Mouse (Mus musculus) ES-E14 (cell line): ENCODE results near the gene Fgfr1op. TPM values are rescaled to one million over a fixed set of nuclear protein-coding genes. Genes with fewer than 3 reads are reported as not detected.
A peak's percentile ranks its signal among the peaks of the same experiment; 100 is the strongest.

Experiments used
- DNase-seq: peaks from one replicate; pipeline ENCODE4 v3.0.0-alpha.2; 2013; ENCODE audit warnings: low read depth, low spot score
- H3K27ac ChIP-seq: 2 replicates; pipeline ENCODE4 v1.5.1; 2012; ENCODE audit warnings: low read depth, mild to moderate bottlenecking, low read length, moderate library complexity, mixed read lengths; ENCODE audit not compliant: poor library complexity, insufficient read depth, severe bottlenecking
- H3K36me3 ChIP-seq: 2 replicates; pipeline ENCODE4 v1.6.1; 2012; ENCODE audit warnings: mild to moderate bottlenecking, low read length, moderate library complexity, mixed read lengths; ENCODE audit not compliant: control insufficient read depth, poor library complexity, insufficient read depth, severe bottlenecking
- H3K4me1 ChIP-seq, 2 experiments: fragments of 150-350 bp in 1 of 2; sonication (generic) in 1 of 2; 2 replicates each; pipeline ENCODE4 v1.6.1; 2012; ENCODE audit warnings: low read length in 2 of 2, mild to moderate bottlenecking in 1 of 2, mixed read lengths in 1 of 2; ENCODE audit not compliant: control insufficient read depth in 2 of 2, insufficient read depth in 2 of 2, poor library complexity in 1 of 2
- H3K4me3 ChIP-seq, 2 experiments: fragments of 150-350 bp in 1 of 2; sonication (generic) in 1 of 2; 2 replicates each; pipeline ENCODE4 v1.5.1; 2012; ENCODE audit warnings: low read length in 2 of 2, low read depth in 1 of 2, mild to moderate bottlenecking in 1 of 2, mixed read lengths in 1 of 2; ENCODE audit not compliant: insufficient read depth in 1 of 2, poor library complexity in 1 of 2, severe bottlenecking in 1 of 2
- H3K9ac ChIP-seq: 2 replicates; pipeline ENCODE4 v1.6.1; 2012; ENCODE audit warnings: low read depth, mild to moderate bottlenecking, low read length, mixed read lengths; ENCODE audit not compliant: poor library complexity, insufficient read depth, severe bottlenecking
- H3K9me3 ChIP-seq: fragments of 150-350 bp; sonication (generic); 2 replicates; pipeline ENCODE4 v1.6.1; 2012; ENCODE audit warnings: low read depth, mild to moderate bottlenecking, low read length; ENCODE audit not compliant: control insufficient read depth, insufficient read depth
- CHD2 ChIP-seq: IDR thresholded peaks from 2 replicates; pipeline ENCODE4 v1.6.1; 2014; ENCODE audit warnings: mild to moderate bottlenecking, low read depth, low read length, inconsistent platforms
- HCFC1 ChIP-seq: IDR thresholded peaks from 2 replicates; pipeline ENCODE4 v1.6.1; 2012; ENCODE audit warnings: low read length, inconsistent platforms, borderline replicate concordance; ENCODE audit not compliant: insufficient read depth
- MAFK ChIP-seq: IDR thresholded peaks from 2 replicates; pipeline ENCODE4 v1.6.1; 2014; ENCODE audit warnings: mild to moderate bottlenecking, low read depth, low read length, inconsistent platforms; ENCODE audit not compliant: insufficient read depth
- ZC3H11A ChIP-seq: IDR thresholded peaks from 2 replicates; pipeline ENCODE4 v1.6.1; 2012; ENCODE audit warnings: low read depth, mild to moderate bottlenecking, inconsistent platforms, low read length, borderline replicate concordance
- ZNF384 ChIP-seq: IDR thresholded peaks from 2 replicates; pipeline ENCODE4 v1.6.1; 2012; ENCODE audit warnings: low read depth, low read length, inconsistent platforms
- in situ Hi-C, 2 experiments: fragments of 600-800 bp; cut with MboI; formaldehyde crosslinking; loops; one replicate each; pipeline ENCODE4 v1.15.1; 2025; ENCODE audit warnings: low sequenced_read_pairs in 2 of 2, inconsistent platforms in 1 of 2; ENCODE audit not compliant: unreplicated experiment in 2 of 2
- total RNA-seq: library from RNA; depleted of rRNA; stranded (reverse); fragments of 300-350 nt; gene quantifications from 2 replicates; pipeline ENCODE4 v1.2.3, GENCODE M21; 2012

Fgfr1op gene
- total RNA-seq, 1 experiment = 32.8 TPM

DNA sequence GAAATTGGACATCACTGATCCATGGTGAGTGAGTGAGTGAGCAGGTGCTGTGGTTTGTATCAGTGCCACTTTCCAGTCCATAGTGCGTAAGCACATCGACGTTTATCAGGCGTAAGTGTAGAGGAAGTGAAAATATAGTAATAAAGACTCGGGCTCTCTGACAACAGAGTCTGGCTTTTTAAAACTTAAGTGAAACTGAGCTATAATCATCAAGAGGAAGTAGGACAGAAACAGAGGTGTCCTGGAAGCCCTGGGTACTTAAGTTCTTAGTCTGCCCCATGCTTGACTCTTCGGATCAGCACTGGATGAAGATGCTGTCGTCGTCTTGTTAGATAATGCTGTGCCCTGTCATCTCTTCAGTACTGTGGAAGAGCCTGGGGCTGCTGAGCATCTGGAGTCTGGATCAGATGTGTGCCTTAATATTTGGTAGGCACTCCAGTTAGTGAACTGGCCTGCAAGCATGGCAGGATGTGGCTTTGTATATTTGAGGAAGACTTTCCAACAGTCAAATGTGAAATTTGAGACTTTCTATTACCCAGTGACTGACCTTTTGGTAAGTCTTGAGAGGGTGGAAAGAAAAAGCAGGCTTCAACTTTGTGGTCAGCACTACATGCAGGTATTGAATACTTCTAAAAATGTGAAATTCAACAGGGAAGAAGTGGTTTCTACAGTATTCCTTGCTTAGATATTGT lies 30.5 kb downstream of the Fgfr1op start:
- H3K9me3 ChIP-seq = no peaks in the 10 kb centered on the region
- peaks cover 25% of the 10 kb centered on the region for H3K36me3 ChIP-seq
- DNase-seq = no peak
- H3K9ac ChIP-seq = no peak overlapping the region
- in situ Hi-C loops = no loop called here
- no peaks in the 10 kb centered on the region for H3K4me1 ChIP-seq
- no peak overlapping the region for H3K4me3 ChIP-seq
- TF ChIP-seq HCFC1 (no peak), CHD2 (no peak), MAFK (no peak), ZC3H11A (no peak), ZNF384 (no peak)
- no peak overlapping the region for H3K27ac ChIP-seq

DNA sequence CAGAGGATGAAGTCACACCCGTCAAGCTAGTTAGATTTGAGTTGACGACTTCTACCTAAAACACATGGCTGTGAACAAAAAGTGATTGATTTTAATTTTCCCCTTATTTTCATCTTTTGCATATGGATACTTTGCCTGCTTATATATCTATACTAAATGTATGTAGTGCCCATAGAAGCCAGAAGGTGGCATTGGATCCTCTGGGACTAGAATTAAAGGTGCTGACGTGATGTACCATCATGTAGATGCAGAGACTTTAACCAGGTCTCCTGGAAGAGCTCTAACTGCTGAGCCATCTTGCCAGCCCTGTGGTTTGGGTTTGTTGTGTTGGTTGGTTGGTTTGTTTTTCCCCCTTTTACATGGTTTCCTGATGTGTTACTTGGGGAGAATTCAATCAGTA lies 32.4 kb downstream of the Fgfr1op start:
- in situ Hi-C loops = no loop called here

DNA sequence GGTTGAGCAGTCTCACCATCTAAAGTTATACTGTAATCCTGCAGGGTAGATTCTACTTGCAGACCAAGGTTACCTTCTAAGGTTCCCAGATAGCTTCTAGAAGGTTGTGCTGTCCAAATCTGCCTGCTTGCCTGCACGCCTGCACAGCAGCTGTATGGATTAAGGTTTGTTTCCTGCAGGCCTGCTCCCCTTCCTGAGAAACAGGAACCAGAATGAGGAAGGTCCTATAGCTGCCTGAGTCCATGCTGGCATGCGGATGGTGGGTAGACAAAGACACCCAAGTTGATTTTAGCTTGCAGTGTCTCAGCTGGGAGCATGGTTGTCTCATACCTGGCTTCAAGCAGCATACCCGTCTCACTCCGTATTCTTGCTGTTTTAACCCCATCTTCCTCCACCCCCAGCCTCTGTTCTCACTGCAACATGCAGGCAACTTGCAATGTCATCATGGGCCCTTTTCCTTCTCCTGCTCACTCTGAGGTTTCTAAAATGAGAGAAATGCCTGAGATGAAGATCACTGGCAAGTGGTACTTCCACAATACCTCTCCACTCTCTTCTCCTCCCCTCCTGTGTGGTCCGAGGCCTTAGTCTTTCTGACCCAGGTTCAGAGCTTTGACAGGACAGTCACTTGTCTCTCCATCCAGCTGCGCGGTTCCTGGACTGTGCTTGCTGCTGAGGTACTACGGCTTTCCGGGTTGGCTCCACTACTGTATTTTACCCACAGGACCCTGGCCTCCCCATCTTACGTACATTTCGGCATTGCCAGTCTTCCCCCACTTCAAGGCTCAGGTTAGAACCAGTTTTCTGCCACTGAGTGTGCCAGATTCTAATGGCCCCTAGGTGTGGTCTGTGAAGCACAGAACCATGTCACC lies 34.0 kb downstream of the Fgfr1op start:
- no peak for DNase-seq
- peaks cover 12% of the 10 kb centered on the region for H3K36me3 ChIP-seq
- TF ChIP-seq MAFK (no peak), HCFC1 (no peak), ZNF384 (no peak), ZC3H11A (no peak), CHD2 (no peak)
- no peaks in the 10 kb centered on the region for H3K9me3 ChIP-seq
- H3K9ac ChIP-seq = no peak overlapping the region
- no peak overlapping the region for H3K4me3 ChIP-seq
- in situ Hi-C loops = no loop called here
- no peaks in the 10 kb centered on the region for H3K4me1 ChIP-seq
- H3K27ac ChIP-seq = no peak overlapping the region

More for the DNA sequence above, 32.4 kb downstream of the Fgfr1op start:
- Histone ChIP-seq H3K4me3 (no peak overlapping the region), H3K36me3 (peaks cover 18% of the 10 kb centered on the region), H3K9ac (no peak overlapping the region), H3K9me3 (no peaks in the 10 kb centered on the region), H3K4me1 (no peaks in the 10 kb centered on the region), H3K27ac (no peak overlapping the region)
- DNase-seq = peak; percentile 2
- TF ChIP-seq CHD2 (no peak), MAFK (no peak), HCFC1 (no peak), ZC3H11A (no peak), ZNF384 (no peak)

DNA sequence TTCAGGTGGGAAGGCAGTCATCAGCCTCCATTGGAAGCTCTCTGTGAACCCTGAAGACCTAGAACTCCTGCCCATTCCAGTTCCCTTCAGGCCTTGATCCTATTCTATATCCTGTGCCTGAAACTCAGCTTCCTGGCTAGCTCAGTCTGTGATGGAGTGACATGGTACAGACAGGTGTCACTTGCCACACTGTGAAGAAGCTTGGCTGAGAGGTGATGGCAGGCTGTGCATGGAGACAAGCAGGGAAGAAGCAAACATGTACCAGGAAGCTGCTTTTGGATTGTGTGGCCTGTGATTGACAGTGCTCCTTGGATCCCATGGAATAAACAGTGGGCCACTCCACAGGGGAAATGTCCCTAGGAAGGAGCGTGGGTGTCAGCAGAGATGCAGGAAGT lies 34.6 kb downstream of the Fgfr1op start:
- TF ChIP-seq ZNF384 (no peak), MAFK (no peak), ZC3H11A (no peak), CHD2 (no peak), HCFC1 (no peak)
- in situ Hi-C loops = no loop called here
- Histone ChIP-seq H3K4me3 (no peak overlapping the region), H3K4me1 (no peaks in the 10 kb centered on the region), H3K9me3 (no peaks in the 10 kb centered on the region), H3K9ac (no peak overlapping the region), H3K36me3 (peaks cover 7% of the 10 kb centered on the region; the same call in 1 of the 2 replicates), H3K27ac (no peak overlapping the region)
- no peak for DNase-seq
